Mouse (Mus musculus): ENCODE measurements around the gene 1700013F07Rik.
"Not testable (repeated sequence)": the region's sequence is repeated elsewhere in the genome, so short reads cannot be mapped to it uniquely, and the experiment has no call there.

1700013F07Rik gene

DNA sequence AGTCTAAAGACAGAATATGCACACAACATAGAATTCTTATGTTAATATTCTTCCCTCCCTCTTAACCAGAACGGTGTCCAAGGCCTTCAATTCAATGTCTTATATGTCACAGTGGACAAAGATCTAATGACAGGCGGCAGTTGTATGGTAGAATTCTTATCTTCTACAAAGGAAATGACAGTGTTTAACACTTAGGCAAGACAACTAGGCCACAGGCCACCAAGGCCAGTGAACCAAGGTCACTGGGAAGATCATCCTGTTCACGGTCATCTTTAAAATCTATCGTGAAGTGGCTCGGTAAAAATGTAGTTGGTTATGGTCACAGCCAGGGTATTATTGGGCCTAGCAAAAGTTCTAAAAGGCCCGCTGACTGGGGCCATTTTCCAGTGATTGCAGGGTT lies at the start of gene 1700013F07Rik:
TSS of gene 1700013F07Rik (plus strand) at position 200 of the 400 bp plus-strand sequence.
- Histone ChIP-seq H3K27me3 (ENCODE audit: insufficient read depth, low read length) (peaks cover 31% of the 10 kb centered on the region), H3K36me3 (ENCODE audit: insufficient read depth, low read length) (no peaks in the 10 kb centered on the region), H3K9me3 (ENCODE audit: low read length) (no peaks in the 10 kb centered on the region), H3K4me1 (replicated peaks; ENCODE audit: low read depth, low read length) (peaks cover 11% of the 10 kb centered on the region), H3K4me3 (replicated peaks; ENCODE audit: low read length) (no peak within 1 kb of the TSS)
- no peak for TF ChIP-seq NANOG (IDR thresholded peaks at IDR 0.05; ENCODE audit: borderline replicate concordance, low read length)
- TF ChIP-seq CTCF (conservative IDR thresholded peaks at IDR 0.05; ENCODE audit: low read length): no peak
- TF ChIP-seq POU5F1 (IDR thresholded peaks at IDR 0.05; ENCODE audit: borderline replicate concordance, low read length): no peak

DNA sequence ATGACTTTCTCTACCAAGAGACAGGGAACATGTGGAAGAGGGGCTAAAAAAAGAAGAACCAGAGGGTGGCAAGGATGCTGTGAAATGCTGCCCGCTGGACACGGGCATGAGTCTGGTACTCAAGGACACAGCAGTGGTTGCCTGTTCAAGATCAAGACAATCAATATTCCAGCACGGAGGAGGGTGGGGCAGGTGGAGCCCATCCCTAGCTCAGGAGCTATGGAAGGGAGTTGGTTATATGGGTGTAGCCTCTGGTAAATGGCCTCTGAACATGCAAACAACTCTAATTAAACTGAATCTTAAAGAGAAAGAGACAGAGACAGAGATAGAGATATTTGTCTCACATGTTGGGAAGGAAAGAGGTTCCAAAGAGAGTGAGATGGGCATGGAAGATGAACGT lies 49.2 kb upstream of the 1700013F07Rik start:
- TF ChIP-seq POU5F1 (IDR thresholded peaks at IDR 0.05; ENCODE audit: borderline replicate concordance, low read length) (no peak), NANOG (IDR thresholded peaks at IDR 0.05; ENCODE audit: borderline replicate concordance, low read length) (no peak)
- Histone ChIP-seq H3K4me3 (replicated peaks; ENCODE audit: low read length) (no peak overlapping the region), H3K4me1 (replicated peaks; ENCODE audit: low read depth, low read length) (peaks cover 6% of the 10 kb centered on the region), H3K9me3 (ENCODE audit: low read length) (peaks cover 8% of the 10 kb centered on the region), H3K27me3 (ENCODE audit: insufficient read depth, low read length) (peaks cover 8% of the 10 kb centered on the region), H3K36me3 (ENCODE audit: insufficient read depth, low read length) (no peaks in the 10 kb centered on the region)

DNA sequence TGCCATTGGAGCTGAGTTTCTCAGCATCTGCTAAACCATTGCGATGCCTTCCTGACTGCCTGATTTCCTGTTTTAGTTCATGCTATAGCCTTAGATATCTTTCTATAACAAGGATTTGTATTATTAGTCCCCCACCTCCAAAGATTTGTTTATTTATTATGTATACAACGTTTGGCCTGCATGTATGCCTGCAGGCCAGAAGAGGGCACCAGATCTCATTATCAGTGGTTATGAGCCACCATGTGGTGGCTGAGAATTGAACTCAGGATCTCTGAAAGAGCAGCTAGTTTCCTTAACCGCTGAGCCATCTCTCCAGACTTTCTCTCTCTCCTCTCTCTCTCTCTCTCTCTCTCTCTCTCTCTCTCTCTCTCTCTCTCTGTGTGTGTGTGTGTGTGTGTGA lies 44.0 kb upstream of the 1700013F07Rik start:
- Histone ChIP-seq H3K36me3 (ENCODE audit: insufficient read depth, low read length) (no peaks in the 10 kb centered on the region), H3K27me3 (ENCODE audit: insufficient read depth, low read length) (peaks cover 3% of the 10 kb centered on the region; the same call in 1 of the 2 replicates), H3K4me1 (replicated peaks; ENCODE audit: low read depth, low read length) (peaks cover 9% of the 10 kb centered on the region), H3K4me3 (replicated peaks; ENCODE audit: low read length) (no peak overlapping the region), H3K9me3 (ENCODE audit: low read length) (no peaks in the 10 kb centered on the region)
- TF ChIP-seq CTCF (conservative IDR thresholded peaks at IDR 0.05; ENCODE audit: low read length) (peak; percentile 58), POU5F1 (IDR thresholded peaks at IDR 0.05; ENCODE audit: borderline replicate concordance, low read length) (no peak)

DNA sequence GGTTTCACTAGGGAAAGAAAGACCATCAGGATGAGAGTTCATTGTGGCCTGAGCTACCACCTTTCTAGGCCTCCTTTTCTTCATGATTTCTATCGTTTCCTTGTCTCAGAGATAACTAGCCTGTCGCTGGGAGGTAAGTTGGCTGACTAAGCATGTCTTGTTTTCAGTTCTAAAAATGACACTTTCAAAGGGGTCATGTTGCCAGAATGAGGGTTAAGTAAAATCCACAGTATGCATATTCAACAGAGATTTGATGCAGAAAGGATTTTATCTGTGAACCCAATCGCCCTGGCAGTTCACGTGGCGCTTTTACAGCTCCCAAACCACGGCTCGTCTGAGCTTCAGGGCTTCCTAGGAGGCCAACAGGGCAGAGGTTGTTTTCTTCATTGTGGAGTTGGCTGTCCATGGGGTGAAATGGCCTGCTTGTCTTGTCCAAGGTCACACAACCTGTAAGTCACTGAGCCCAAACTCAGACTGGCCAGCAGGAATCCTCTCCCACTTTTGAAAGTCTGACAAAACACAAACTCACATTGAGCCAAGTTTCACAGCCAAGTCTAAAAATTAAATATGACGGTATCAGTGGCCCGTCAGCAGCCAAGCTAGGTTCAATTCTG lies 39.0 kb upstream of the 1700013F07Rik start:
- Histone ChIP-seq H3K36me3 (ENCODE audit: insufficient read depth, low read length) (no peaks in the 10 kb centered on the region), H3K4me3 (replicated peaks; ENCODE audit: low read length) (no peak overlapping the region), H3K9me3 (ENCODE audit: low read length) (no peaks in the 10 kb centered on the region), H3K27me3 (ENCODE audit: insufficient read depth, low read length) (peaks cover 7% of the 10 kb centered on the region; the same call in 1 of the 2 replicates), H3K4me1 (replicated peaks; ENCODE audit: low read depth, low read length) (peaks cover 14% of the 10 kb centered on the region)
- TF ChIP-seq CTCF (conservative IDR thresholded peaks at IDR 0.05; ENCODE audit: low read length) (no peak), NANOG (IDR thresholded peaks at IDR 0.05; ENCODE audit: borderline replicate concordance, low read length) (no peak), POU5F1 (IDR thresholded peaks at IDR 0.05; ENCODE audit: borderline replicate concordance, low read length) (no peak)

DNA sequence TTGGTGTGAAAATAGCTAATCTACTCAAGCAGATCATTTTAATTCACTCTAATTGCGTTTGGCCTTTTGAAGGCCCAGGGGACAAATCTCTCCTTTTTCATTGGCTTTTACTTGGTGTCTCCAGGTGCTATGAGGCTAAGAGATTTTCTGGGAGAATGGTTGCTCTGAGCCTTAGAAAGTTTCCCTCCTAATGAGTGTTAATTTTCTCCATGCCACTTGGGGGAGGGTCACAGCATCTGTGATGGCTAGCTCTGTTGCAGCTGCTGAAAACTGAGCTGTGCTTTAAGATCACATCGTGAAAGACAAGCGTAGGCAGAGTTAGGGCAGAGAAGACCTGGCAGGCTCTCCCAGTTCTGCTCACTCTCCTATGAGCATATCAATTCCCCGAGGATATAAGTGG lies 38.5 kb upstream of the 1700013F07Rik start:
- TF ChIP-seq POU5F1 (IDR thresholded peaks at IDR 0.05; ENCODE audit: borderline replicate concordance, low read length): no peak
- Histone ChIP-seq H3K9me3 (ENCODE audit: low read length) (no peaks in the 10 kb centered on the region), H3K4me3 (replicated peaks; ENCODE audit: low read length) (no peak overlapping the region), H3K27me3 (ENCODE audit: insufficient read depth, low read length) (peaks cover 7% of the 10 kb centered on the region; the same call in 1 of the 2 replicates), H3K36me3 (ENCODE audit: insufficient read depth, low read length) (no peaks in the 10 kb centered on the region), H3K4me1 (replicated peaks; ENCODE audit: low read depth, low read length) (peaks cover 14% of the 10 kb centered on the region)

DNA sequence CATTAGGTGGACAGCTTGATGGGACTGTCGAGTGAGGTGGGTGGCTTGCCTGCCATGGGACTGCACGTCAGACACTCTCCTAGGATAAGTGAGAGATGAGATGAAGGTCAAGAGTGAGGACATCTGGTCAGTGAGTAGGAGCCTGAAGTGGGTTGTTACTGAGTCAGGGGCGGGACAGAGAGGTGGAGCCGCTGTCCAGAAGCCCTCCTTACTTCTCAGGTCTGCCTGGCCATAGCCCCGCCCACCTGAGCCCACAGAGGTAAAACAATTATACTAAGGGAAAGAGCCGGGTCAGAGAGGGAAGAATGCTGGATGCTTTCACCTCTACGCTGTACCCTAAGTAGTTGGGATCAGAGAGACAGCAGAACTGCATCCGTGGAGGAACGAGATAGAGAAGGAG lies 36.3 kb upstream of the 1700013F07Rik start:
- peaks cover 14% of the 10 kb centered on the region for H3K4me1 ChIP-seq (replicated peaks; ENCODE audit: low read depth, low read length)
- H3K27me3 ChIP-seq (ENCODE audit: insufficient read depth, low read length): 0 out of 2 replicates have a peak, but pooled peaks cover 4% of the 10 kb centered on the region
- TF ChIP-seq POU5F1 (IDR thresholded peaks at IDR 0.05; ENCODE audit: borderline replicate concordance, low read length): no peak
- no peak for TF ChIP-seq NANOG (IDR thresholded peaks at IDR 0.05; ENCODE audit: borderline replicate concordance, low read length)
- no peak for TF ChIP-seq CTCF (conservative IDR thresholded peaks at IDR 0.05; ENCODE audit: low read length)
- H3K4me3 ChIP-seq (replicated peaks; ENCODE audit: low read length): peak overlapping the region; percentile 49
- no peaks in the 10 kb centered on the region for H3K9me3 ChIP-seq (ENCODE audit: low read length)
- no peaks in the 10 kb centered on the region for H3K36me3 ChIP-seq (ENCODE audit: insufficient read depth, low read length)

DNA sequence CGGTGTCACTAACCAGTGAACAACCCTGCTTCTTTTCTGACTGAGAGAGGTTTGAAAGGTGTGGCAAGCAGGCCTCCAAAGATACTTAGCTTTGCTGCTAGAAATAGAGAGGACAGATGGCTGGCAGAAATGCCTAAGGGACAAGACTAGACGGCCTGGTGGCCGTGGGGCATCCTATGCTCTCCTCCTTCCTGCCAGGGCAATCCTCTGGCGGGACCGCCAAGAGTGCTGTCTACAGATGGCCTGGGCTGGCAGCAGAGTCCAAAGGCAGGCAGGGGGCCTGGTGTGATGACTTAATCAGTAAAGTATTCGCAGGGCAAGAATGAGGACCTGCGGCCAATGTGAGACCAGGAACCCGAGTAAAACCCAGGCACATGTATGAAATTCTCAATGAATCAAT lies 34.1 kb upstream of the 1700013F07Rik start:
- H3K27me3 ChIP-seq (ENCODE audit: insufficient read depth, low read length): 0 out of 2 replicates have a peak, but pooled peaks cover 7% of the 10 kb centered on the region
- H3K4me1 ChIP-seq (replicated peaks; ENCODE audit: low read depth, low read length): peaks cover 11% of the 10 kb centered on the region
- H3K36me3 ChIP-seq (ENCODE audit: insufficient read depth, low read length): no peaks in the 10 kb centered on the region
- H3K4me3 ChIP-seq (replicated peaks; ENCODE audit: low read length): no peak overlapping the region
- TF ChIP-seq NANOG (IDR thresholded peaks at IDR 0.05; ENCODE audit: borderline replicate concordance, low read length) (no peak), POU5F1 (IDR thresholded peaks at IDR 0.05; ENCODE audit: borderline replicate concordance, low read length) (no peak), CTCF (conservative IDR thresholded peaks at IDR 0.05; ENCODE audit: low read length) (no peak)
- H3K9me3 ChIP-seq (ENCODE audit: low read length): no peaks in the 10 kb centered on the region

DNA sequence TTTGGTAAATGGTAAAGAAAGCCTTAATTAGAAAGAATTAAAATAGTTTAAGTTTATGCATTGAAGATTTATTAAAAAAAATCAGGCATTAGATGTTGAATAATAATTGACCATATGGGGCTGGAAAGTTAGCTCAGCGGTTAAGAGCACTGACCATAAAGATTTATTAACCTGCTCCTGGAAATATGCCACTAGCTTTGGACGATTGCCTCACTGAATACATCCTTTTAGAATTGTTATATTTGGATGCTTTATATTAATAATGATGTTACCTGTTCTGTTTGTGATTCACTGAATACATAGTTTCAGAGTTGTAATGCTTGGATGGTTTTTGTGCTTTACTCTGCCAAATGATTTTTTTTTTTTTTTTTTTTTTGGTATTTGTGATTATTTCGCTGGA lies 32.5 kb upstream of the 1700013F07Rik start:
- H3K4me1 ChIP-seq (replicated peaks; ENCODE audit: low read depth, low read length): peaks cover 11% of the 10 kb centered on the region
- H3K27me3 ChIP-seq (ENCODE audit: insufficient read depth, low read length); H3K36me3 ChIP-seq (ENCODE audit: insufficient read depth, low read length); H3K4me3 ChIP-seq (replicated peaks; ENCODE audit: low read length); H3K9me3 ChIP-seq (ENCODE audit: low read length): not testable (repeated sequence)

DNA sequence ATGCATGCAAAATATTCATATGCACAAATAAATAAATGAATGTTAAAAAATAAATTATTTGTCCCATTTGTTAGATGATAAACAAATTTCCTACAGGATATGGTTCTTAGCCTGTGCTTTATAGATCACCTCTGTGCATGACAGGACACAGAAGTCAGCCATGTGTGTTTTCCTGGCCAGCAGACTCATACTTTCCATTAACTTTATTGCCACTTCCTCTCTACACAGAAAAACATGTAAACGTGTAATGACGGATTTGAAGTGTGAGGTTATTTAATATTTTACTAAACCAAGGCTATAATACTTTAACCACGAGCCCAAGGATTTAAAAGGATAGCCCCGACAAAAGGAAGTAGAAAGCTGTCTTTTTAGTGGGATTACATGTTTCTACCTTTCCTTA lies 30.0 kb upstream of the 1700013F07Rik start:
- Histone ChIP-seq H3K4me1 (replicated peaks; ENCODE audit: low read depth, low read length) (peaks cover 8% of the 10 kb centered on the region), H3K36me3 (ENCODE audit: insufficient read depth, low read length) (no peaks in the 10 kb centered on the region), H3K4me3 (replicated peaks; ENCODE audit: low read length) (no peak overlapping the region), H3K9me3 (ENCODE audit: low read length) (no peaks in the 10 kb centered on the region), H3K27me3 (ENCODE audit: insufficient read depth, low read length) (0 out of 2 replicates have a peak, but pooled peaks cover 3% of the 10 kb centered on the region)
- TF ChIP-seq CTCF (conservative IDR thresholded peaks at IDR 0.05; ENCODE audit: low read length) (no peak), NANOG (IDR thresholded peaks at IDR 0.05; ENCODE audit: borderline replicate concordance, low read length) (no peak), POU5F1 (IDR thresholded peaks at IDR 0.05; ENCODE audit: borderline replicate concordance, low read length) (no peak)

Measured in E14TG2a.4 (cell line).